Mouse (Mus musculus) G1E (cell line): Measurements from ENCODE around the gene Stard3.

Experiments used
- CTCF ChIP-seq: IDR thresholded peaks from 2 replicates; pipeline ENCODE4 v1.5.1; 2012; ENCODE audit warnings: low read depth, low read length, inconsistent platforms, mixed read lengths
- GATA1 ChIP-seq: IDR thresholded peaks from 2 replicates; pipeline ENCODE4 v1.6.1; 2012; ENCODE audit warnings: borderline replicate concordance, low read length, inconsistent platforms, mixed read lengths

DNA sequence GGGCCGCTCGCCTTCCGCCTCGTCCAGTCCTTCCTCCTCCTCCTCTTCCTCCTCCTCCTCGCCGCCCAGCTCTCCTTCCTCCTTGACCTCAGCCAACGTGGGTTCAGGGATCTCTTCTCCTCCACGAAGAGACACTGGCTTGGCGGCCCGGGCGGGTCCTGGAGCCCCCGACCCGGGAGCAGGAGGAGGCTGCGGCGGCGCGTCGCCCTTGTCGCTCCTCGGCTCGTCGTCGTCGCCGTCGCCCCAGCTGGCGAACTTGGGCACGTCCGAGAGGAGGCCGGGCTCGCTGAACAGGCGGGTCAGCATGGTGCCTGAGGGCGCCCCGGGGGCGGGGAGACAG is 30.2 kb upstream of the Stard3 start:
- TF ChIP-seq CTCF (no peak), GATA1 (no peak)
